Mouse (Mus musculus): ENCODE data around the gene Psmb8. TPM values are rescaled to one million over a fixed set of nuclear protein-coding genes. Genes with fewer than 3 reads are reported as not detected.
A peak's percentile ranks its signal among the peaks of the same experiment; 100 is the strongest.

Gene Psmb8
- total RNA-seq, 2 experiments from 2014 or later = 417 to 462 TPM

DNA sequence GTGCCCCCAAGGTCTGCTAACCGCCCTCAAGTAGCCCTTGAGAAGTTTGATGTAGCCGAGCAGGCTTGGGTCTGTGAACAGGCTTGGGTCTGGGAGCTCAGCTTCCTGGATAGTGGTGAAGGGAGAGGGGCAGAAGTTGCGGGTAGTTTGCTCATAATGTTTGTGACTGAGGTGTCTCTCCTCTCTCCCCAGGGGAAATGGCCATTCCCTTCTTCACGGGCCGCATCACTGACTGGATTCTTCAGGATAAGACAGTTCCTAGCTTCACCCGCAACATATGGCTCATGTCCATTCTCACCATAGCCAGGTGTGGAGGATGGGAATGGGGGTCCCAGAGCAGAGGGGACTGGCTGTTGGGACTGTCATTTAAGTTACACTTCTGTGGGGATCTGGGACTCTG, 8.5 kb upstream of the Psmb8 start:
- ATAC-seq (replicated peaks; ENCODE audit: poor library complexity, severe bottlenecking) = no peak

DNA sequence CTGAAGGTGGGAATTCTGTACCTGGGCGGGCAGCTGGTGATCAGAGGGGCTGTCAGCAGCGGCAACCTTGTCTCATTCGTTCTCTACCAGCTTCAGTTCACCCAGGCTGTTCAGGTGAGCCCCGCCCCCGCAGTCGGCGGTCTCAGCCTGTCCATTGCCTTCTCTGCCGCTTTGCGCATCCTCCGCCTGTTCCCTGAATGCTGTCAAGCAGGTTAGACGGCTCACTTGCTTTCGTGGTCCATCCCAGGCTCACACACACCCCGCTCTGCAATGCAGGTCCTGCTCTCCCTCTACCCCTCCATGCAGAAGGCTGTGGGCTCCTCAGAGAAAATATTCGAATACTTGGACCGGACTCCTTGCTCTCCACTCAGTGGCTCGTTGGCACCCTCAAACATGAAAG, 4.7 kb upstream of the Psmb8 start:
- no peak for ATAC-seq (replicated peaks; ENCODE audit: poor library complexity, severe bottlenecking)

DNA sequence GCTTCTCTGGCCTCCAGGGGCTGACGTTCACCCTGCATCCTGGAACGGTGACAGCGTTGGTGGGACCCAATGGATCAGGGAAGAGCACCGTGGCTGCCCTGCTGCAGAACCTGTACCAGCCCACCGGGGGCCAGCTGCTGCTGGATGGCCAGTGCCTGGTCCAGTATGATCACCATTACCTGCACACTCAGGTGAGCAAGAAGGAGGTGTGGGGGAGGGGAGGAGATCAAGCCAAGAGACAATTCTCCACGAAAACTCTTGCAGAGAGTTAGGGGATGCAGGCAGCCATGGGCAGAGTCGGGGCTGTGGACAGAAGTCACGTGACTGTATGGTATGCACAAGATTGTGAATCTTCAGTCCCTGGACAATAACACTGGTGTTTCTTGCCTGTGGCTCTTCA, 4.1 kb upstream of the Psmb8 start:
- ATAC-seq (replicated peaks; ENCODE audit: poor library complexity, severe bottlenecking) = no peak

DNA sequence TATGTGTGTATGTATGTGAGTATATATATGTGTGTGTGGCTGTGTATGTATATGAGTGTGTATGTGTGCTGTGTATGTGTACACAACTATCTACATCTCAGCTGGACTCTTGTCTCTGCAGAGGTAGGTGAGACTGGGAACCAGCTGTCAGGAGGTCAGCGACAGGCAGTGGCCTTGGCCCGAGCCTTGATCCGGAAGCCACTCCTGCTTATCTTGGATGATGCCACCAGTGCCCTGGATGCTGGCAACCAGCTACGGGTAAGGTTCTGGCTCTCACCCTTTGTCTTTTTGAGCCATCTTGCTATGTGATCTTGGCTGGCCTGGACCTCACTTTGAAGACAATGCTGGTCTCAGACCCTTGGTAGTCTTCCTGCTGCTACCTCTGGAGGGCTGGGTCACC, 2.8 kb upstream of the Psmb8 start:
- no peak for ATAC-seq (replicated peaks; ENCODE audit: poor library complexity, severe bottlenecking)

DNA sequence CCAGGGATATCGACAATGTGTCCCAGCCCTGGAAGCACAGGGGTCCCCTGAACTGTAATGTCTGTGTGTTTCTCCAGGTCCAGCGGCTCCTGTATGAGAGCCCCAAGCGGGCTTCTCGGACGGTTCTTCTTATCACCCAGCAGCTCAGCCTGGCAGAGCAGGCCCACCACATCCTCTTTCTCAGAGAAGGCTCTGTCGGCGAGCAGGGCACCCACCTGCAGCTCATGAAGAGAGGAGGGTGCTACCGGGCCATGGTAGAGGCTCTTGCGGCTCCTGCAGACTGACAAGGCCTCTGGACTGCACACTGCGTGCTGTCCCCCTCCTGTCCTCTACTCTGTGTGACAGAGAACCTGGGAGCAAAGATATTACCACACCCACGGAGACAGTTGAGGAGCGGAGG, 1.0 kb upstream of the Psmb8 start:
- peak; percentile 62 for ATAC-seq (replicated peaks; ENCODE audit: poor library complexity, severe bottlenecking)

DNA sequence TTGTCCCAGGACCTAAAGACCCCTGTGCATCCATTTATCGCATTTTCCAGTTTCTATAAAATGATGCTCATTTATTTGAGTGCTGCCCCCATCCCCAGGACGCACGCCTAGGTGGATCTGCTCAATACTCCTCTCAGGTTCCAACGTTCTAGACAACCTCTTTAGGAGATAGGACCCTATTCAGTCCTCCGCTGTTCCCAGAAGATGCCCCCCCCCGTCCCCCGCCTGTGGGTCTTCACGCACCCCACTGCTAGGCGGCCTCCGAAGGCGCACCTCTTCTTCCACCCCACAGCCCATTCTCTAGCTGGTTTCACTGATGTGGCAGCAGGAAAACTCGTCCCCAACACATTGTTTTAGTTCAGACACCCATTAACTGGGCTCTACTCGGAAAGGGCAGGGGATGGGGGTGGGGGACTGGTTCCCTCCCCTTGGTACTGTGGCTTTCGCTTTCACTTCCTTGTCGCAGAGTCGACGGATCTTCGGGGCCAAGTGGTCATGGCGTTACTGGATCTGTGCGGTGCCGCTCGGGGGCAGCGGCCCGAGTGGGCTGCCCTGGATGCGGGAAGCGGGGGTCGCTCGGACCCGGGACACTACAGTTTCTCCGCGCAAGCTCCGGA, 491 bp downstream of the Psmb8 start:
- peak; percentile 67 for ATAC-seq (replicated peaks; ENCODE audit: poor library complexity, severe bottlenecking)

DNA sequence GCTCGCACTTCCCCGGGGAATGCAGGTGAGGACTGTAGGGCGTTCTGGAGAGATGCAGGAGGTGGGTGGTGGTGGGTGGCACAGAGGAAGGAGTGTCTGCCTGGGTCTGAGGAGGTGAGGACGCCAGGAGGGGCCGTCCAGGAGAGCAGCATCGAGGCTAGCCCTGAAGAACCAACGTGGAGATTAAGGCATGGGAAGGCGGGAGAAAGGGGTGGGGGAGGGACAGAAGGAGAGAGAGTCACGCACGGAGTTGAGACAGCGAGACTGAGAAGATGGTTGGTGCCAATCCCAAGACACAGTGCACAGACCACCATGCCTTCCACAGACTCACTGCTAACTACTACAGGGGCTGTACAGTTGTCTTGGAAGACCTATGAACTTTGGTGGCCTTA, 996 bp downstream of the Psmb8 start:
- ATAC-seq (replicated peaks; ENCODE audit: poor library complexity, severe bottlenecking) = 0 out of 2 replicates have a peak, but pooled peaks have one; percentile 5

DNA sequence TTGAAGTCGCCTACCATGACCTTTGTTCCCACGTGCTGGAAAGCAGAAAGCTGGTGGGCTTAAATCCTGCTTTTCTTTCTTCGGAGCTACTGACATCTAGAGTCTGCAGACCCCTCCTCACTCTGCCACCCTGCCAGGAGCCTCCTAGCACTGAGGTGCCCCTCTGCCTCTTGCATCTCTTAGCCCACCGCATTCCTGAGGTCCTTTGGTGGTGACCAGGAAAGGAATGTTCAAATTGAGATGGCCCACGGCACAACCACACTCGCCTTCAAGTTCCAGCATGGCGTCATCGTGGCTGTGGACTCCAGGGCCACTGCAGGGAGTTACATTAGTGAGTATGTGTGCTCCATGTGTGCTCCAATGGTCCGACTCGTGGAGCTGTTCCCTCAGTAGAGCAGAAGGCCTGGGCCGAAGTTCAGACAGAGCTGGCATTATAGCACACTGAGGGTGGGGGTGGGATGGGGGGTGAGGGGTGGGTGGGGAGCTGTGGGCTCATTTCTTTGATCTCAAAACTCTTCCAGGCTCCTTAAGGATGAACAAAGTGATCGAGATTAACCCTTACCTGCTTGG, 1.6 kb downstream of the Psmb8 start:
- no peak for ATAC-seq (replicated peaks; ENCODE audit: poor library complexity, severe bottlenecking)

DNA sequence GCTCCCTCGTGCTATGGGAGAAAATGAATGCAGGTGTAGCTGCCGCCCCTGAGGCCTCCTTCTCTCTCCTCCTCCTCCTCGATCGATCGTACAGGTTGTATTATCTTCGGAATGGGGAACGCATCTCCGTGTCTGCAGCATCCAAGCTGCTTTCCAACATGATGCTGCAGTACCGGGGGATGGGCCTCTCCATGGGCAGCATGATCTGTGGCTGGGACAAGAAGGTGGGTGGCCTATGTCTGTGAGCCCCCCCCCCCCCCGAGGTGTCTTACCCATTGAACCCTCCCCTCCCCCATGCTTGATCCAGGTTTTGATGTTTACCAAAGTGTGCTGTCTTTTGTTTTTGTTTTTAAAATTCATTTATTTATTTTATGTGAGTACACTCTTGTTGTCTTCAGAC, 2.5 kb downstream of the Psmb8 start:
- no peak for ATAC-seq (replicated peaks; ENCODE audit: poor library complexity, severe bottlenecking)

DNA sequence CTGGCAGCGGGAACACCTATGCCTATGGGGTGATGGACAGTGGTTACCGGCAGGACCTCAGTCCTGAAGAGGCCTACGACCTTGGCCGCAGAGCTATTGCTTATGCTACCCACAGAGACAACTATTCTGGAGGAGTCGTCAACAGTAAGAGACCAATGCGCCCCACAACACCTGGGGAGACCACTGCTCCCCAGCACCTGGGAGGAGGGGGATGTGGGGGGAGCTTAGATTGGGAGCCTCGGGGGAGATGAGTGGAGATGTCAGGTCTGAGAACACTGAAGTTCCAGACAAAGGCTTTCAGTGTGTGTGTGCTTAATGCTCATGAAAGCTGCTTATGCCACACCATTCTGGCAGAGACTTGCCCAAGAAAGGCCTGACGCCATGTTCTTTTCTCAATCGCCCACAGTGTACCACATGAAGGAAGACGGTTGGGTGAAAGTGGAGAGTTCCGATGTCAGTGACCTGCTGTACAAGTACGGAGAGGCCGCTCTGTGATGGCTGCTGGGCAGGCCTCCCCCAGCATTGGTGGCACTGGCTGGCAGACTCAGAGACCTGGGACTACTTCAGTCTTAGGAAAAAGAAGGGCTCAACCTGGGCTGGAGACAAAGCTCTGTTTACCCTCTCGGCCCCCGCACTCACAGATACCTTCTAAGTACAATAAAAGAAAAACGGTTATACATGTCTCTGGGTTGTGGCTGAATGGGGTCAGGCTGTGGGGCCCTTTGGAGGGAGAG, 3.4 kb downstream of the Psmb8 start:
- ATAC-seq (replicated peaks; ENCODE audit: poor library complexity, severe bottlenecking) = no peak

DNA sequence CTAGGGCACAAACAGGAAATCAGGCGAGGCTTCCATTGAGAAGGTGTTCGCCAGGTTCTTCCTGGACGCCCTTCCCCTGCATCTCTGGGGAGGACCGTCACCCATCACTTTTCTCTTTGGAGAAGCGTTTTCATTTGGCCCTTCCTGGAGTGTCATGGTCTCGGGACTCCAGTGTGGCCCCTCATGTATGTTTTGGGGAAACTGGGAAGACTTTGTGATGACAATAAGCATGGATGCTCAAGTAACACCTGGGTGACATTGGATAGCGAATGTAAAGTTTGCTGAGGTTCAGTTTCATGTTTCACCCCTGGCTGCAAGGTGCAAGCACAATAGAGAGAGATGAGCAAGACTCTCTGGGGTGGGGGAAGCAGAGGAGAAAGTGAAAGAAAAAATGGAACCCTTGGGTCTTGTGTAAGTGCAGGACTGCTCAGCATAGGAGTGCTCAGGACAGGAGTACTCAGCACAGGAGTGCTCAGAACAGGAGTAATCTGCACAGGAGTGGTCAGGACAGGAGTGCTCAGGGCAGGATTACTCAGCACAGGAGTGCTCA, 4.1 kb downstream of the Psmb8 start:
- ATAC-seq (replicated peaks; ENCODE audit: poor library complexity, severe bottlenecking) = no peak

DNA sequence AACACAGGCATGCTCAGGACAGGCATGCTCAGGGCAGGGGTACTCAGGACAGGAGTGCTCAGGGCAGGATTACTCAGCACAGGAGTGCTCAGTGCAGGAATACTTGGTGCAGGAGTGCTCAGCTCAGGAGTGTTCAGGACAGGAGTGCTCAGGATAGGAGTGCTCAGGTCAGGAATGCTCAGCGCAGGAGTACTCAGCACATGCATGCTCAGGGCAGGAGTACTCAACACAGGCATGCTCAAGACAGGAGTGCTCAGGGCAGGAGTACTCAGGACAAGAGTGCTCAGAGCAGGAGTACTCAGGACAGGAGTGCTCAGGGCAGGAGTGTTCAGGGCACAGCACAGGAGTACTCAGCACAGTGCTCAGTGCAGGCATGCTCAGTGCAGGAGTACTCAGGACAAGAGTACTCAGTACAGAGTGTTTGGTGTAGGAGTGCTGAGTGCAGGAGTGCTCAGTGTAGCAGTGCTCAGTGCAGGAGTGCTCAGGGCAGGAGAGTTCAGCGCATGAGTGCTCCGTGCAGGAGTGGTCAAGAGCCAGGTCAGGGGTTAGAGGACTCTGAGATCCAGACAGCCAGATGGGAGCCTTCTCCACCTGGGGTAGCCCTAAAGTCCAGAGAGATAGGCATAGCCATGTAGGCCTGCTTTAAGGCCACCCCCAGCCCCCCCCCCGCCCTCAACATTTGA, 5.4 kb downstream of the Psmb8 start:
- no peak for ATAC-seq (replicated peaks; ENCODE audit: poor library complexity, severe bottlenecking)

DNA sequence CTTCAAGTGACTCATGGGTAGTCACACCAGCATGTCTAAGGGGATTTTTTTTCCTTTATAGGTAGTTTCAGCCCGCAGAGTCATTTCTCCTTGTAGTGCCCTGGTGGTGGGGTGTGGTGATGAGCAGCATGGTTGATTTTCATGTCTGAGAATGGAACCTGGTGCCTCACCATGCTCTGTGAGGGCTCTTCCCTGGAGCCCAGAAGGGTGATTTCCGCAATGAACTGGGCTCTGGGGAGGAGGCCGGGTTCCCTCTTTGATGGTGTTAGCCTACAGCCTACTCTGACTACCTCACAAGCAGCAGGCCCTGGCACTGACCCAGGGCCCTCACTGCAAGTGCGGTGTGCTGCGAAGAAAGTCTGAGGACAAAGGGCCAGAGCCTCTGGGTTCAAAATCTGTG, 5.9 kb downstream of the Psmb8 start, which contains the start of gene Tap2:
Gene Tap2, plus strand, starts transcription at position 84 of the 400 bp plus-strand sequence.
- no peak for ATAC-seq (replicated peaks; ENCODE audit: poor library complexity, severe bottlenecking)

DNA sequence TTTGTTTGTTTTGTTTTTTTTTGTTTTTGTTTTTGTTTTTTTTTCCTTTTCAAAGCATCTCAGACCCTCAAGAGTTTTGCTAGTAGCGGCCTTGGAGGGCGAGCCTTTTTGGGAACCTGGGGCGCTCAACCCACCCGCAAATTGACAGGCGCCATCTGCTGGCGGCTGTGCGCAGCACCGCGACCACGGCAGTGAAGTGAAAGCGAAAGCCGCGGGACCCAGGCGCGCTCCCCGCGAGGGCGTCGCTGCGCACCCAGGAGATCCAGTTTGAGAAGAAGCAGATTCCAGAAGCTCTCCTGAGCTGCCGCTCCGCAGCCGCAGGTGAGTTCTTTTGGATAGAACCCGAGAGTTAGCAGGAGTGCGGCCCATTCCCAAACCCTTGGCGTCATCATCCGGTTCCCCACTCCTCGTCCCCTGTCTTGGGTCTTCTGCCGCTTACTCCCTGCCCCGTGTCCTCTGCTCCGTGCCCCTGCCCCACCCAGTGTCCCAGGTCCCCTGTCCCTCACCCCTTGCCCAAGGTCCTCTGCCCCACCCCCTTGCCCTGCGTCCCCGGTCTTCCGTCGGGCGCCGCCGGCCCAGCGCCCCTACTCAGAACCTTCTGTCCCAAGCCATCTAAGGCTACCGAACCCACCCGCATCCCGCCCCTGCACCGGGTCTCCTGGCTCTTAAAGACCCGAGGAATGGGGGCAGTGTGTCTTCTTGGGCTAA, 6.9 kb downstream of the Psmb8 start:
- peak; percentile 60 for ATAC-seq (replicated peaks; ENCODE audit: poor library complexity, severe bottlenecking)

DNA sequence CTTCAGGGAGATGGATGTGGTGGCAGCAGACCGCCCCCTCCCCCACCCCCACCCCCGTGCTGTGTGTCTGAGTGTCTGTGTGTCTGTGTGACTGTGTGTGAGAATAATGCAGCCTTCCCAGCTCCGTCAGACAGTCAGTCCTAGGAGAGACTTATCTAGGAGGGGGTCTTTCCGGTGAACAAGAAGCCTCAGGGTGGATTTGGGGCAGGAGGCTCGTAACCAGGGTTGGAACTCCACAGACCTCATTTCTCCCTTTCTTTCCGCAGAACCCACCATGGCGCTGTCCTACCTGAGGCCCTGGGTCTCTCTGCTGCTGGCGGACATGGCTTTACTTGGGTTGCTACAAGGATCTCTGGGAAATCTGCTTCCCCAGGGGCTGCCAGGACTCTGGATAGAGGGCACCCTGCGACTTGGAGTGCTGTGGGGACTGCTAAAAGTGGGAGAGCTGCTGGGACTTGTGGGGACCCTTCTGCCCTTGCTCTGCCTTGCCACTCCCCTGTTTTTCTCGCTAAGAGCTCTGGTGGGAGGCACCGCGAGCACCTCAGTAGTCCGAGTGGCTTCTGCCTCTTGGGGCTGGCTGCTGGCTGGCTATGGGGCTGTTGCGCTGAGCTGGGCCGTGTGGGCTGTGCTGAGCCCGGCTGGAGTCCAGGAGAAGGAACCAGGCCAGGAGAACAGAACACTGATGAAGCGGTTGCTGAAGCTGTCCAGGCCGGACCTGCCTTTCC, 7.7 kb downstream of the Psmb8 start:
- ATAC-seq (replicated peaks; ENCODE audit: poor library complexity, severe bottlenecking) = no peak

DNA sequence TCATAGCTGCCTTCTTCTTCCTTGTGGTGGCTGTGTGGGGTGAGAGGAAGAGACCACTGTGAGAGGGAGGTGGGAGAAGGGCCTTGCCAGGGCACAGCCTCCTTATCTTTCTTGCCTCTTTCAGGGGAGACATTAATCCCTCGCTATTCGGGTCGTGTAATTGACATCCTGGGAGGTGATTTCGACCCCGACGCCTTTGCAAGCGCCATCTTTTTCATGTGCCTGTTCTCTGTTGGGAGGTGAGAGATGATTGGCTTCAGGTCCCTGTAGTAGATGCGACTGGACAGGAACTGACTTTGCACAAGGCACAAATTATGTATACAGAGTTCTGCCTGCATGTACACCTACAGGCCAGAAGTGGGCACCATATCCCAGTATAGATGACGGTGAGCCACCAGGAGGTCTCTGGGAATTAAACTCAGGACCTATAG, 8.2 kb downstream of the Psmb8 start:
- ATAC-seq (replicated peaks; ENCODE audit: poor library complexity, severe bottlenecking) = peak; percentile 60

DNA sequence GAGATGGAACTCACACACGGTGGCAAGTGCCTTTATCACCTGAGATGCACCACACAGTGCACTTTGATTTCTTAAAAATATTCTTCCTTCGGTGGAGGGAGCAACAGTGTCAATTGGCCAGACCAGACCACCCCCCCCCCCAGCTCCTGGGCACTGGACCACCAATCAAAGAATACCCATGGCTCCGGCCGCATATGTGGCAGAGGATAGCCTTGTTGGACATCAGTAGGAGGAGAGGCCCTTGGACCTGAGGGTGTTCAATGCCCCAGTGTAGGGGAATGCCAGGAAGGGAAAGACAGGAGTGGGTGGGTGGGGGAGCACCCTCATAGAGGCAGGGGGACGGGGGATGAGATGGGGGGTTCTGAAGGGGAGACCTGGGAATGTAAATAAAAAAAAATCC, 9.2 kb downstream of the Psmb8 start:
- no peak for ATAC-seq (replicated peaks; ENCODE audit: poor library complexity, severe bottlenecking)

DNA sequence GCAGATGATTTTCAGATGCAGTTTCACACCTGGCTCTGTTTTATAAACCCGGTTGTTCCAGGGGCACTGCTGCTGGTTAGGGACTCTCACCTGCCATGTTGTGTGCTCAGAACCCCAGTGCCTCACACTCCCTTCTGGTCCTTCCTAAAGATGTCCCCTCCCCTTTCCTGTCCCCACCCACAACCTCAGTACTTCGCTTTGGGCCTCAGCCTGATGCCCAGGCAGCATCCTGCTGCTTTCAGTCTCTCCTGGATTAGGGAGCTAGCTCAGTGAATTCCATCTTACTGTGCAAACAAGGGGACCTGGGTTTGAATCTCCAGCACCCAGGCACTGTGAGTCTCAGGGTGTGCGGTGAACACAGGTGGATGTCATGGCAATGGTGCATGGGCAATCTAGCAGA, 9.9 kb downstream of the Psmb8 start:
- no peak for ATAC-seq (replicated peaks; ENCODE audit: poor library complexity, severe bottlenecking)

DNA sequence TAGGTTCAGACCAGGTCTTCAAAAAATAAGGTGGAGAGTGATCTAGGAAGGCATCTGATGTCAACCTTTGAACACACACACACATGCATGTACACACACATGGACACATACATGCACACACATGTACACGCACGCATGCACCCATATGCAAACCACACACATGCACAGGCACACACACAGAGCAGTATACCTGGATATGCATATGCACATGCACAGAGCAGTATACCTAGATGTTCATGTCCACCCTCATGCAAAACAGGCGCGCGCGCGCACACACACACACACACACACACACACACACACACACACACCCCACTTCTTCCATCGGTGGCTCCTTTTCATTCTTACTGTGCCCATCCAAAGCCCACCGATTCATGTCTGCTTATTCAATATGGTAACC, 10.3 kb downstream of the Psmb8 start:
- ATAC-seq (replicated peaks; ENCODE audit: poor library complexity, severe bottlenecking) = no peak

DNA sequence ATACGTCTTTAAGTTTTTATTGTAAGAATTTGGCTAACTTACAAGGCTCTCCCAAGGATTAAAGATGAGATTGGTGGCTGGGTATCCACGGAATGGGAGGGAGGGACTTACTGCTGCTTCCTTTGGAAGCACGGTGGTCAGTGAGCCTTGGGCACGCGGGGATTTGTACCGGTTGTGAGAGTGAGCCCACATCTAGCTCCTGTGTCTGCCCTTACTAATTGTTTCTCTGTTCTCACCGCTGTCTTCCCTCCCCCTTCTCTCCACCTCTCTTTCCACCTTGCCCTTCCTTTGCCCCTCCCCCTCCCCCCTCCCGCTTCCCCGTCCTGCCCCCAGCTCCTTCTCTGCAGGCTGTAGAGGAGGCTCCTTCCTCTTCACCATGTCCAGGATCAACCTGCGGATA, 10.9 kb downstream of the Psmb8 start:
- ATAC-seq (replicated peaks; ENCODE audit: poor library complexity, severe bottlenecking) = no peak

Data from granulocyte monocyte progenitor cell, adult 5-6 weeks (primary cell).